ENCODE assay signal across 10 mouse cellular contexts in genomic region chr19:61199836-61200235, GRCm38 (mm10). TPM values are rescaled to one million over a fixed set of nuclear protein-coding genes. Genes with fewer than 3 reads are reported as not detected.
A peak's percentile ranks its signal among the peaks of the same experiment; 100 is the strongest.
DNase-seq lines count a peak whose midpoint lies in the region; ATAC-seq and TF ChIP-seq lines count a peak whose summit lies in the region.
"Had no signal": no experiment of that assay in that cellular context is flagged by ENCODE, and none has a peak within 500 bp of the region (broad histone marks: within the 10 kb centered on the region; RNA-seq: fewer than 3 reads in every experiment).

No protein-coding gene starts in this region.

- 26% methylated on average over 10 of the region's 10 CpGs for WGBS in hindbrain, embryonic 11.5 days
- 17% methylated on average over 10 of the region's 10 CpGs for WGBS in hindbrain, postnatal 0 days
- 11% methylated on average over 10 of the region's 10 CpGs for WGBS in liver, adult 2 months
- WGBS in intestine, embryonic 16.5 days = 17% methylated on average over 10 of the region's 10 CpGs

- H3K79me2 ChIP-seq in liver, adult 2 months (ENCODE audit: control insufficient read depth, insufficient read depth, low read length) = no peaks in the 10 kb centered on the region

- H3K9me3 ChIP-seq in hindbrain, embryonic 11.5 days (ENCODE audit: control insufficient read depth, low read length) = no peaks in the 10 kb centered on the region
- H3K9me3 ChIP-seq in hindbrain, postnatal 0 days (ENCODE audit: low read length) = no peaks in the 10 kb centered on the region
- H3K9me3 ChIP-seq in intestine, embryonic 16.5 days (ENCODE audit: control insufficient read depth, low read length) = no peaks in the 10 kb centered on the region

- TF ChIP-seq POLR2A in liver, adult 2 months (IDR thresholded peaks at IDR 0.05; ENCODE audit: extremely low read depth, insufficient read depth, low read length) = no peak

- H3K27ac ChIP-seq in hindbrain, embryonic 11.5 days (ENCODE audit: low read depth, low read length) = no peak overlapping the region
- no peak overlapping the region for H3K27ac ChIP-seq in hindbrain, postnatal 0 days
- H3K27ac ChIP-seq in liver, adult 2 months (replicated peaks; ENCODE audit: insufficient read depth, low read depth, low read length) = no peak overlapping the region
- no peak overlapping the region for H3K27ac ChIP-seq in intestine, embryonic 16.5 days (ENCODE audit: low read length)
- H3K27ac ChIP-seq: left cerebral cortex, adult 2 months had no signal

- no peaks in the 10 kb centered on the region for H3K27me3 ChIP-seq in hindbrain, embryonic 11.5 days (ENCODE audit: control insufficient read depth, insufficient read depth, low read length)
- no peaks in the 10 kb centered on the region for H3K27me3 ChIP-seq in hindbrain, postnatal 0 days (ENCODE audit: insufficient read depth, low read length)
- H3K27me3 ChIP-seq in liver, adult 2 months (ENCODE audit: control insufficient read depth, insufficient read depth, low read length) = no peaks in the 10 kb centered on the region
- no peaks in the 10 kb centered on the region for H3K27me3 ChIP-seq in intestine, embryonic 16.5 days (replicated peaks; ENCODE audit: control insufficient read depth, insufficient read depth, low read length)

- peak; percentile 40 for DNase-seq in hindbrain, embryonic 11.5 days (ENCODE audit: low spot score)
- DNase-seq in hindbrain, postnatal 0 days (ENCODE audit: low spot score) = no peak
- peak; percentile 13 for DNase-seq in urinary bladder, postnatal 14 days (ENCODE audit: low spot score)
- DNase-seq in urinary bladder, postnatal 10 days (ENCODE audit: low spot score) = no peak
- DNase-seq in c-Kit-positive CD71-positive TER-119-positive erythroid progenitor cells, embryonic 14.5 days (ENCODE audit: low spot score) = peak; percentile 29
- DNase-seq in liver, adult 2 months (ENCODE audit: extremely low read depth, low read depth, low spot score) = peak; percentile 17
- peak; percentile 39 for DNase-seq in thymus, postnatal 0 days (ENCODE audit: low spot score)

- ATAC-seq in hindbrain, embryonic 11.5 days (ENCODE audit: low FRiP score) = no peak
- ATAC-seq in hindbrain, postnatal 0 days = no peak
- no peak for ATAC-seq in intestine, embryonic 16.5 days

- no peaks in the 10 kb centered on the region for H3K36me3 ChIP-seq in hindbrain, embryonic 11.5 days (ENCODE audit: control insufficient read depth, insufficient read depth, low read length)
- H3K36me3 ChIP-seq in hindbrain, postnatal 0 days (ENCODE audit: insufficient read depth, low read length) = no peaks in the 10 kb centered on the region
- H3K36me3 ChIP-seq in liver, adult 2 months (ENCODE audit: control insufficient read depth, insufficient read depth, low read length) = no peaks in the 10 kb centered on the region
- H3K36me3 ChIP-seq in intestine, embryonic 16.5 days (ENCODE audit: control insufficient read depth, insufficient read depth, low read length) = no peaks in the 10 kb centered on the region

- H3K4me2 ChIP-seq in hindbrain, embryonic 11.5 days (replicated peaks; ENCODE audit: low read depth, low read length) = no peak overlapping the region
- H3K4me2 ChIP-seq in hindbrain, postnatal 0 days (ENCODE audit: low read depth, low read length) = no peak overlapping the region
- no peak overlapping the region for H3K4me2 ChIP-seq in intestine, embryonic 16.5 days (ENCODE audit: low read depth, low read length)

- no peak overlapping the region for H3K4me3 ChIP-seq in hindbrain, embryonic 11.5 days (ENCODE audit: low read depth, low read length)
- no peak overlapping the region for H3K4me3 ChIP-seq in hindbrain, postnatal 0 days (ENCODE audit: low read length)
- H3K4me3 ChIP-seq in liver, adult 2 months (ENCODE audit: insufficient read depth, low read depth, low read length) = no peak overlapping the region
- no peak overlapping the region for H3K4me3 ChIP-seq in intestine, embryonic 16.5 days (ENCODE audit: low read length)
- H3K4me3 ChIP-seq: left cerebral cortex, adult 2 months had no signal

- H3K4me1 ChIP-seq in hindbrain, embryonic 11.5 days (replicated peaks; ENCODE audit: control insufficient read depth, insufficient read depth, low read length) = no peaks in the 10 kb centered on the region
- no peaks in the 10 kb centered on the region for H3K4me1 ChIP-seq in hindbrain, postnatal 0 days (ENCODE audit: insufficient read depth, low read length)
- H3K4me1 ChIP-seq in liver, adult 2 months (ENCODE audit: control insufficient read depth, insufficient read depth, low read length) = no peaks in the 10 kb centered on the region
- no peaks in the 10 kb centered on the region for H3K4me1 ChIP-seq in intestine, embryonic 16.5 days (ENCODE audit: control insufficient read depth, insufficient read depth, low read length)

- no peak overlapping the region for H3K9ac ChIP-seq in hindbrain, embryonic 11.5 days (ENCODE audit: low read depth, low read length)
- no peak overlapping the region for H3K9ac ChIP-seq in hindbrain, postnatal 0 days (replicated peaks; ENCODE audit: low read length)
- H3K9ac ChIP-seq in liver, adult 2 months (ENCODE audit: low read depth, low read length) = no peak overlapping the region
- H3K9ac ChIP-seq in intestine, embryonic 16.5 days (ENCODE audit: low read depth, low read length) = no peak overlapping the region

- no peak for TF ChIP-seq CTCF in hindbrain, postnatal 0 days (IDR thresholded peaks at IDR 0.05; ENCODE audit: low read depth)
- no peak for TF ChIP-seq CTCF in liver, adult 2 months (IDR thresholded peaks at IDR 0.05; ENCODE audit: low read depth, low read length)

RNA-seq across cellular contexts. Expression of gene Gm6020, which starts 16.1 kb away (rescaled TPM):
- polyA plus RNA-seq in hindbrain, embryonic 11.5 days (2014; fragmentation: Nextera tagmentation; extraction: Ambion mirVana) = not detected in 2 replicates
- not detected in 2 replicates for total RNA-seq in hindbrain, postnatal 0 days (2014; rRNA removed)
- polyA plus RNA-seq in hindbrain, postnatal 0 days (2015; fragmentation: Nextera tagmentation; extraction: Ambion mirVana) = not detected in 2 replicates
- total RNA-seq in liver, adult 2 months (2014; rRNA removed) = not detected in 2 replicates
- polyA plus RNA-seq in liver, adult 2 months (2012; rRNA removed) = not detected in 2 replicates
- not detected in 2 replicates for polyA plus RNA-seq in thymus, postnatal 0 days (2015; fragmentation: Nextera tagmentation; extraction: Ambion mirVana)
- not detected in 2 replicates for polyA plus RNA-seq in intestine, embryonic 16.5 days (2015; fragmentation: Nextera tagmentation; extraction: Ambion mirVana)
- total RNA-seq: common myeloid progenitor, adult 5-6 weeks; left cerebral cortex, adult 2 months had no signal

RNA-seq across cellular contexts. Expression of gene Gm7102, which starts 23.7 kb away (rescaled TPM):
- polyA plus RNA-seq in hindbrain, embryonic 11.5 days (2014; fragmentation: Nextera tagmentation; extraction: Ambion mirVana) = 0.11 and 0.17 TPM in 2 replicates
- 0.22 and 1.0 TPM in 2 replicates for total RNA-seq in hindbrain, postnatal 0 days (2014; rRNA removed)
- polyA plus RNA-seq in hindbrain, postnatal 0 days (2015; fragmentation: Nextera tagmentation; extraction: Ambion mirVana) = 0.19 TPM in 1 of 2 replicates, not detected in the other
- total RNA-seq in liver, adult 2 months (2014; rRNA removed) = not detected in 2 replicates
- polyA plus RNA-seq in liver, adult 2 months (2012; rRNA removed) = not detected in 2 replicates
- polyA plus RNA-seq in thymus, postnatal 0 days (2015; fragmentation: Nextera tagmentation; extraction: Ambion mirVana) = 0.12 TPM in 1 of 2 replicates, not detected in the other
- polyA plus RNA-seq in intestine, embryonic 16.5 days (2015; fragmentation: Nextera tagmentation; extraction: Ambion mirVana) = 0.18 TPM in 1 of 2 replicates, not detected in the other

RNA-seq across cellular contexts. Expression of gene Csf2ra, which starts 28.4 kb away (rescaled TPM):
- polyA plus RNA-seq in hindbrain, embryonic 11.5 days (2014; fragmentation: Nextera tagmentation; extraction: Ambion mirVana) = 15.6 and 18.5 TPM in 2 replicates
- total RNA-seq in hindbrain, postnatal 0 days (2014; rRNA removed) = 39.6 and 48.2 TPM in 2 replicates
- 36.3 and 44.1 TPM in 2 replicates for polyA plus RNA-seq in hindbrain, postnatal 0 days (2015; fragmentation: Nextera tagmentation; extraction: Ambion mirVana)
- 3.4 and 10.4 TPM in 2 replicates for total RNA-seq in liver, adult 2 months (2014; rRNA removed)
- 18.1 and 28.5 TPM in 2 replicates for polyA plus RNA-seq in liver, adult 2 months (2012; rRNA removed)
- polyA plus RNA-seq in thymus, postnatal 0 days (2015; fragmentation: Nextera tagmentation; extraction: Ambion mirVana) = 9.9 and 13.0 TPM in 2 replicates
- polyA plus RNA-seq in intestine, embryonic 16.5 days (2015; fragmentation: Nextera tagmentation; extraction: Ambion mirVana) = 35.6 and 36.5 TPM in 2 replicates

RNA-seq across cellular contexts. Expression of gene Zfp950, which starts 59.2 kb away (rescaled TPM):
- 27.3 and 31.5 TPM in 2 replicates for polyA plus RNA-seq in hindbrain, embryonic 11.5 days (2014; fragmentation: Nextera tagmentation; extraction: Ambion mirVana)
- total RNA-seq in hindbrain, postnatal 0 days (2014; rRNA removed) = 12.0 and 12.4 TPM in 2 replicates
- 38.1 and 46.7 TPM in 2 replicates for polyA plus RNA-seq in hindbrain, postnatal 0 days (2015; fragmentation: Nextera tagmentation; extraction: Ambion mirVana)
- 26.0 and 54.9 TPM in 2 replicates for total RNA-seq in liver, adult 2 months (2014; rRNA removed)
- 3.6 and 3.9 TPM in 2 replicates for polyA plus RNA-seq in liver, adult 2 months (2012; rRNA removed)
- polyA plus RNA-seq in thymus, postnatal 0 days (2015; fragmentation: Nextera tagmentation; extraction: Ambion mirVana) = 25.0 and 34.8 TPM in 2 replicates
- 31.1 and 34.2 TPM in 2 replicates for polyA plus RNA-seq in intestine, embryonic 16.5 days (2015; fragmentation: Nextera tagmentation; extraction: Ambion mirVana)

Comparison
In these comparisons a context has a peak if more than half of its experiments do, and no peak if none do; other contexts are left out.
1. DNase-seq: peak in hindbrain, embryonic 11.5 days (single experiment), urinary bladder, postnatal 14 days (single experiment), c-Kit-positive CD71-positive TER-119-positive erythroid progenitor cells, embryonic 14.5 days (single experiment), liver, adult 2 months (single experiment) and thymus, postnatal 0 days (single experiment); none in hindbrain, postnatal 0 days (single experiment) and urinary bladder, postnatal 10 days (single experiment).